Mouse (Mus musculus): ENCODE data around the gene Olfr820. TPM values are rescaled to one million over a fixed set of nuclear protein-coding genes. Genes with fewer than 3 reads are reported as not detected.
"Not testable (repeated sequence)": the region's sequence is repeated elsewhere in the genome, so short reads cannot be mapped to it uniquely, and the experiment has no call there.

Gene Olfr820
- total RNA-seq (2021): not detected
- long read RNA-seq, experiment 1: 0 reads
- long read RNA-seq, experiment 2: 0 reads

- no peak for DNase-seq (ENCODE audit: low spot score)
Observed at GRCm38 (mm10) chr10:130012321-130012720, at the start of gene Olfr820. Gene Olfr820 (plus strand): TSS chr10:130012621.

DNA sequence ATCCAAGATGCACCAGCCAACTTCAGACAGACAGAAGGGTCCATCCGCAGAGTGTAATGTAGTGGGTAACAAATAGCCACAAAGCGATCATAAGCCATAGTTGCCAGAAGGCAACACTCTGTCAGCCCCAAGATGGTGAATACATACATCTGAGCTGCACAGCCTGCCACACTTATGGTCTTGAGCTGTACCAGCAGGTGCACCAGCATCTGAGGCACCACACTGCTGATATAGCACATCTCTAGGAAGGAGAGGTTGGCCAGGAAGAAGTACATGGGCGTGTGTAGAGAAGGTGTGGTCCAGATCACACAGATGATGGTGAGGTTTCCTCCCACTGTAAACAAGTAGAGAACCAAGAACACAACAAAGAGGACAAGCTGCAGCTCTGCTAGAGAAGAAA lies 46.2 kb upstream of the Olfr820 start:
- not testable (repeated sequence) for DNase-seq (ENCODE audit: low spot score)

DNA sequence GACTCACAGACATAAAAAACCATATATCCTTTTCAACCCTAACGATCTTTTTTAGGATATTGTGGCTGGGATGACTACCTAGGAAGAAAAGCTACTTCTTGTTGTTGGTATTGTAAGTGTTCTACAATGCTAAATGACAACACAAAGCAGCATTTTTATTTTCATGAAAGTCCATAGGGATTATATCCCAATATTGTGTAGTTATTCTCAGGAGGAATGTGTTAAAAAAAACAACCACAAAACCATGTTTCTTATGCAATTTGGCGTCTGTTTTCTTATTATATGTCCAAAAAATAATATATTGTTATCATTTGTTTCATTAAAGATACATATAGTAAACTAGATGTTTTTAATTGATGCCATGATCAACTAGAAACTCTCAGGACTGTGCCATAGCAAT lies 45.3 kb upstream of the Olfr820 start, which contains the start of gene Olfr819:
Gene Olfr819, minus strand, starts transcription at position 101 of the 400 bp plus-strand sequence.
- not testable (repeated sequence) for DNase-seq (ENCODE audit: low spot score)

GRCm38 (mm10) chr10:129972994-129973393 lies 39.4 kb upstream of the Olfr820 start:
- DNase-seq (ENCODE audit: low spot score): not testable (repeated sequence)

DNA sequence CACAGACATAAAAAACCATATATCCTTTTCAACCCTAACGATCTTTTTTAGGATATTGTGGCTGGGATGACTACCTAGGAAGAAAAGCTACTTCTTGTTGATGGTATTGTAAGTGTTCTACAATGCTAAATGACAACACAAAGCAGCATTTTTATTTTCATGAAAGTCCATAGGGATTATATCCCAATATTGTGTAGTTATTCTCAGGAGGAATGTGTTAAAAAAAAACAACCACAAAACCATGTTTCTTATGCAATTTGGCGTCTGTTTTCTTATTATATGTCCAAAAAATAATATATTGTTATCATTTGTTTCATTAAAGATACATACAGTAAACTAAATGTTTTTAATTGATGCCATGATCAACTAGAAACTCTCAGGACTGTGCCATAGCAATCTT lies 36.4 kb upstream of the Olfr820 start, which contains the start of gene Olfr247:
Gene Olfr247, minus strand, starts transcription at position 101 of the 400 bp plus-strand sequence.
- not testable (repeated sequence) for DNase-seq (ENCODE audit: low spot score)

GRCm38 (mm10) chr10:129981867-129982266 lies 30.6 kb upstream of the Olfr820 start:
- DNase-seq (ENCODE audit: low spot score): not testable (repeated sequence)

- not testable (repeated sequence) for DNase-seq (ENCODE audit: low spot score)
Observed at GRCm38 (mm10) chr10:129984962-129985361, 27.5 kb upstream of the Olfr820 start, which contains the start of gene Gm10310. Gene Gm10310 (minus strand): TSS chr10:129985062.

GRCm38 (mm10) chr10:130004104-130004503 lies 8.3 kb upstream of the Olfr820 start:
- DNase-seq (ENCODE audit: low spot score): not testable (repeated sequence)

DNA sequence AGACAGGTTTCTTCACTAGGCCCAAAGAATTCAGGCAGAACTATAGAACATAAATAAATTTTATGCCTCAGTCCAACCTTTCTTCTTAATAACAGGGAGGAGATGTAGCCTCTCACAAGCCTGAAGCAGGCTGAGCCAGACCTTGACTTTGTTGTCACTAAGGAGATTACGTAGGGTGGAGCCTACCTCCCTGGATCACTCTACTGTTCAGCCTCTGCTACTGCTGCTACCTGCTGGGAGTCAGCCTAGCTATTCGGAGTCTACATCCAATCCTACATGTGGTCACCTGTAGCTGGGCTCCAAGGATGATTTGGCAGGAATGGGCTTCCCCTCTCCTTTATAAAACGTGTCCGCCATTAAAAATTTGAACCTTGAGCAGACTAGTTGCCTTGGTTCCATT lies 7.1 kb upstream of the Olfr820 start:
- not testable (repeated sequence) for DNase-seq (ENCODE audit: low spot score)

DNA sequence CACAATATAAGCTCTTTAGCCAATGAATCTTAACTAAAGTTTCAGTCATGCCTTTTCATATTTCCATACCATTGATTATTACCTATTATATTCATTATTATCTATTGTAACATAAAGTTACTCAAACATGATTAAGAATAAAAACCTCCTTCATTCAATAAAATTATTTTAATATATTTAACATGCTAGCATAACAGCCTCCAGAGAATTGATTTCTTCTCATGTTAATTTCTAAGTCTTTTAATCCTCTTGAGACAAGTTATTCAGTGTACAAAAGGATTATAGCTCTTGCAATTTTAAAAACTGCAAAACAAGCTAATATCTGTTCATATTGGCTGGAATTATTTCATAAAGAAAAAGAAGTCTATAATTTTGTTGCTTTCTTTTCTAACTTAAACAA lies 17.6 kb downstream of the Olfr820 start, which contains the start of gene Olfr821:
Gene Olfr821, plus strand, starts transcription at position 301 of the 400 bp plus-strand sequence.
- no peak for DNase-seq (ENCODE audit: low spot score)

- no peak for DNase-seq (ENCODE audit: low spot score)
Observed at GRCm38 (mm10) chr10:130037096-130037495, 24.7 kb downstream of the Olfr820 start.

Other genes with a start within 250 kb of the Olfr820 start
- gene Olfr808, start 247.1 kb upstream of the Olfr820 start, total RNA-seq (2021): not detected
- not detected for gene Olfr809, start 238.0 kb upstream of the Olfr820 start, total RNA-seq (2021)
- not detected for gene Olfr810, start 217.7 kb upstream of the Olfr820 start, total RNA-seq (2021)
- not detected for gene Olfr811, start 208.2 kb upstream of the Olfr820 start, total RNA-seq (2021)
- gene Olfr812, start 166.5 kb upstream of the Olfr820 start, total RNA-seq (2021): not detected
- gene Olfr813, start 157.3 kb upstream of the Olfr820 start, total RNA-seq (2021): not detected
- gene Olfr814, start 132.8 kb upstream of the Olfr820 start, total RNA-seq (2021): not detected
- gene Olfr815, start 106.8 kb upstream of the Olfr820 start, total RNA-seq (2021): not detected
- gene Olfr816, start 97.0 kb upstream of the Olfr820 start, total RNA-seq (2021): not detected
- gene Olfr818, start 63.5 kb upstream of the Olfr820 start, total RNA-seq (2021): not detected
- not detected for gene Olfr819, start 45.4 kb upstream of the Olfr820 start, total RNA-seq (2021)
- not detected for gene Olfr247, start 36.5 kb upstream of the Olfr820 start, total RNA-seq (2021)
- not detected for gene Gm10310, start 27.6 kb upstream of the Olfr820 start, total RNA-seq (2021)
- gene Olfr821, start 17.7 kb downstream of the Olfr820 start, total RNA-seq (2021): not detected
- gene Olfr822, start 58.6 kb downstream of the Olfr820 start, total RNA-seq (2021): not detected
- not detected for gene Olfr823, start 102.8 kb downstream of the Olfr820 start, total RNA-seq (2021)
- gene Olfr824, start 117.4 kb downstream of the Olfr820 start, total RNA-seq (2021): not detected
- gene Olfr825, start 154.1 kb downstream of the Olfr820 start, total RNA-seq (2021): not detected
- gene Olfr826, start 171.6 kb downstream of the Olfr820 start, total RNA-seq (2021): not detected
- not detected for gene Olfr827, start 201.8 kb downstream of the Olfr820 start, total RNA-seq (2021)

Measured in gastrocnemius, adult 18-20 months (tissue).